Mouse (Mus musculus) large intestine, adult 2 months (tissue): Measurements from ENCODE around the gene Wnt10a. TPM values are rescaled to one million over a fixed set of nuclear protein-coding genes. Genes with fewer than 3 reads are reported as not detected.
"Not testable (repeated sequence)": the region's sequence is repeated elsewhere in the genome, so short reads cannot be mapped to it uniquely, and the experiment has no call there.

Experiments
- DNase-seq: peaks from one replicate; pipeline ENCODE4 v3.0.0-alpha.2; 2012; ENCODE audit warnings: low read depth, low spot score
- WGBS: fragments of 180-500 bp; shearing (Covaris S2); methylation state at CpG from one replicate; pipeline ENCODE4 v1.1.7; 2018; 5-methylcytosine and 5-hydroxymethylcytosine counted together
- polyA plus RNA-seq: library from polyadenylated mRNA; depleted of rRNA; stranded (reverse); fragments of >200 nt; gene quantifications from 2 replicates; pipeline ENCODE4 v1.2.3, GENCODE M21; 2012

Gene Wnt10a
- polyA plus RNA-seq, 1 experiment, result 0.25 TPM

DNA sequence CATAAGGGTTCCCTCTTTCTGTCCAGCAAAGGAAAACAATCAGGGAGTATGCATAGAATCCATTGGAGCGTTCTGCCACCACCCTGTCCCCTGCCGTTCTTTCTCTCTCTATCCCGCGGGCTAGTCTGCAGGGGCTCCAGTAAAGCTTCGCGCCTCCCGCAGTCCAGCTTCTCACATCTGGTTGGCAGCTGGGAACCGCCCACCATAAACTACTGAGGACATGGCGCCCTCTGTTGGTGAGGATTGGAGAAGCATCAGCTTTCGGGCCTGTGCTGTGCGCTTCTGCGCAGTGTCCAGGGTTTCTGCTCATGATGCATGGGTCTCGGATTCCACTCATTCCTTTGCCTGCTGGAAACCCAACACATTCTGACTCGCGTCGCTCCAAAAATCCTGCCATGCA is 16.8 kb downstream of the Wnt10a start:
- under 1% methylated on average over 16 of the region's 16 CpGs for WGBS
- no peak for DNase-seq

DNA sequence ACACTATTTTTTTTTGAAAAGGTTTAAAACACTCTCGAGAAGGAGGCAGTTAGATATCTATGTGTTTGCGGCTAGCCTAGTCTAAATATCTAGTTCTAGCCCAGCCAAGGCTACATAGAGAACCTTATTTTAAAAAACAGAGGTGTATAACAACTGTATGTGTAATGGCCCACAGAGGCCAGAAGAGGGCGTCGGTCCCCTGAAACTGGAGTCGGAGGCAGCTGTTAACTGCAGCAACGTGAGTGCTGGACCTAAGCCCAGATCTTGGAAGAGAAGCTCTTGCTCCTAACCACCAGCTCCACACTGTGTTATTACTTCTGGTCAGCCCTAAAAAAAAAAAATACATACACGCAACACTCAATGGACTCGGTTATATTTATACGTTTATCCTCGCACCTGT is 17.7 kb downstream of the Wnt10a start:
- 51% methylated on average over 10 of the region's 10 CpGs for WGBS

DNA sequence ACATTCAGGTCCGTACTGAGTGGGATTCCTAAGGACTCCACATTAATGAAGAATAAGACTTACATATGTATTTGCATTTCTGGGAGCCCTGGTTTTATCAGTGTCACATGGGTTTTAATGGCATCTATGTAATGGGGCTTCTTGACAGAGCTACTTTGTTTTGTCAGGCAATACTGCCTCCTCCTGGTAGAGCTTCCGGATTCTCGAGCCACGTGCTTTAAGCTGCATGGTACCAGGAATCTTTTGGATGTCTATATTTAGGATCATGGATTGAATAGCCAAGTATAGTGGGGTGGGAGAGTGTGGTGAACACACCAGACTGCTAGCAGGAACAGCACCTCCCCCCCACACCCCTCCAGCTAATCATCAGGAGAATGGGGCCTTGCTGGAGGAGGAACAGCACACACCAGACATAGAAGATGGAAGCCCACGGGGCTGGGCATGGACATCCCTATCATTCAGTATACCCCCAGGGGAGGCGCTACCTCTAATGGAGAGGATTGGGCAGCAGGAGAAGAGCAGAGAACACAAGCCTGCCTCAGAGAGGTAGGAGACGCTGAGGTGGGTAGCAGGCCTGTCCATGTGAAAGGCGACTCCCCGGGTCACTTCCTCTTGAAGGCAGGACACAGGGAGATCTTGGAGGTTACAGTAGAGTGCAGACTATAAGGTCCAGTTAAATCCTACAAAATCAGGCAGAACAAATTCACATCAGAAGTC is 23.8 kb downstream of the Wnt10a start:
- 78% methylated on average over 9 of the region's 9 CpGs for WGBS
- DNase-seq, result no peak

More for the DNA sequence above, 17.7 kb downstream of the Wnt10a start:
- no peak for DNase-seq

DNA sequence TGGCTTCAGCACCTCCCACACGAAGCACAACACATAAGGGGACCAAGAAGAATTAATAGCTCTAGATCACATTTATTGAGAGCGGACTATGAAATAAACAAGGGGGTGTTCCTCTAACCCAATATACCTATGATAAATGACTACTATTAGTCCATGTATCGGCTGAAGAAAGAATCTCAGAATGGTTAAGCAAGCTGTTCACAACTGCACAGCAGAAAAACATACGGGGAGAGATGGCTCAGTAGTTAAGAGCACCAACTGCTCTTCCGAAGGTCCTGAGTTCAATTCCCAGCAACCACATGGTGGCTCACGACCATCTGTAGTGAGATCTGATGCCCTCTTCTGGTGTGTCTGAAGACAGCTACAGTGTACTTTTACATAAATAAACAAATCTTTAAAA is 24.6 kb downstream of the Wnt10a start:
- WGBS, result 92% methylated on average over 6 of the region's 6 CpGs
- DNase-seq, result not testable (repeated sequence)

DNA sequence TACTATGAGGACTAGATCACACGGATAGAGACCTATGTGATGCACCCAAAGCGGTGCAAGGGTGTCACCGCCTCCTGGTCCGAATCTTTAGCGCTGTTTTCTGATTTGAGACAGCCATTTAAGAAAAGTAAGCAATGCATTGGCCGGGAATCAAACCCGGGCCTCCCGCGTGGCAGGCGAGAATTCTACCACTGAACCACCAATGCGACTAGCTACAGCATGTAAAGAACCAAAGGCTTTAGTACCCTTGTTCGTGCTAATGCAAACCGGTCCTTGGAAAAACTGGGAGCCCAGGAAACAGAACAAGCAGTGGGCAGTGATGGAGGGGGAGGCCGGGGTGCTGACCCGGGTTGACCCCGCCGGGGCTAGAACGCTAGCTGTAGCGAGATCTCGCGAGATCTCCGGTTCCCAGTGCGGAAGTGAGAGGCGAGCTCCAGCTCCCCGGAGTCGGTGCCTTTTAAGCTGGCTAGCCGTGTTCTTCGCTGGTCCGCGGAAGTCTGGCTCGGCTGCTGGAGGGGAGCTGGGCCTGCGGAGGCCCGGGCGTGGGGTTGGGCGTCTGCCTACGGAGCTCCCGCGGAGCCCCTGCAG is 25.4 kb downstream of the Wnt10a start:
- DNase-seq, result peak; percentile 66
- WGBS, result 4% methylated on average over 38 of the region's 38 CpGs

DNA sequence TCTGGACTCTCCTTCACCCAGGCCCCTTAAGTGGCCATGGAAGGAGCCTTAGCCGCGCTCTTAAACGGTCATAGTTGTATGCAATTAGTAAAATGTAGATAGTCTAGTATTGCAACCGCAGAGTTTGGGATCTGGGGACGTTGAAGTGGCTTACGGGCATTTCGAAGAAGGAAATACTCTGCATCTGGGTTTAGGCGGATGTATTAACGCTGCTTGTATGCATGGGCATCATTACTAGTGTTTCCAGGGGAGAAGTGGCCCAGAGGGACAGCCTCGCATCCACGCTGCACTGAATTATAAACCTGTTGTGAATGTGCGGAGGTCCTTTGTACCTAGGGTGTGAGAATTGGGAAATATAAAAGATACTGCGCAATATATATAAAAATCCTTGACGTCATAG is 25.9 kb downstream of the Wnt10a start:
- DNase-seq, result no peak
- WGBS, result 6% methylated on average over 14 of the region's 14 CpGs

DNA sequence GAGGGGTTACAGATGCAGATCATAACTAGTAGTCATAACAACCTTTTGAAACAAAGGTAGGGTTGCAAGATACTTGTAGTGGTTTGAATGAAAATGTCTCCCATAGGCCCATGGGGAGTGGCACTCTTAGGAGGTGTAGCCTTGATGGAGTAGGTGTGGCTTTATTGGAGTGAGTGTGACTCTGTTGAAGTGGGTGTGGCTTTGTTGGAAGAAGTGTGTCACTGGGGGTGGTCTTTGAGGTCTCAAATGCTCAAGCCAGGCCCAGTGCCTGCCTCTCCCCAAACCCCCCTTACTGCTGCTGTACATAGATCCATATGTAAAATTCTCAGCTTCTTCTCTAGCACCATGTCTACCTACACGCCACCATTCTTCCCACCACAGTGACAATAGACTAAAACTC is 27.2 kb downstream of the Wnt10a start:
- 97% methylated on average over 1 of the region's 1 CpGs for WGBS
- no peak for DNase-seq

DNA sequence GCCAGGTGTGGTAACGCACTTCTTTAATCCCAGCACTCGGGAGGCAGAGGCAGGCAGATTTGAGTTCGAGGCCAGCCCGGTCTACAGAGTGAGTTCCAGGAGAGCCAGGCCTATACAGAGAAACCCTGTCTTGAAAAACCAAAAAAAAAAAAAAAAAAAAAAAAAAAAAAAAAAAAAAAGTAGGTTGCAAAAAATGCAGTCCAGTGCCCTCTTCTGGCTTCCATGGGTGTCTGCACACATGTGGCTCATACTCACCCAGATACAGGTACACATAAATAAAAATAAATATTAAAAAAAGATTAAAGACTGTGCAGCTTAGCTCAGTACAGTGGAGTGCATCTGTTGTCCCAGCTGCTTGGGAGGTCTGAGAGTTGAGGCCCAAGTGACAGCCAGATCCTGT is 32.3 kb downstream of the Wnt10a start:
- 96% methylated on average over 4 of the region's 4 CpGs for WGBS

DNA sequence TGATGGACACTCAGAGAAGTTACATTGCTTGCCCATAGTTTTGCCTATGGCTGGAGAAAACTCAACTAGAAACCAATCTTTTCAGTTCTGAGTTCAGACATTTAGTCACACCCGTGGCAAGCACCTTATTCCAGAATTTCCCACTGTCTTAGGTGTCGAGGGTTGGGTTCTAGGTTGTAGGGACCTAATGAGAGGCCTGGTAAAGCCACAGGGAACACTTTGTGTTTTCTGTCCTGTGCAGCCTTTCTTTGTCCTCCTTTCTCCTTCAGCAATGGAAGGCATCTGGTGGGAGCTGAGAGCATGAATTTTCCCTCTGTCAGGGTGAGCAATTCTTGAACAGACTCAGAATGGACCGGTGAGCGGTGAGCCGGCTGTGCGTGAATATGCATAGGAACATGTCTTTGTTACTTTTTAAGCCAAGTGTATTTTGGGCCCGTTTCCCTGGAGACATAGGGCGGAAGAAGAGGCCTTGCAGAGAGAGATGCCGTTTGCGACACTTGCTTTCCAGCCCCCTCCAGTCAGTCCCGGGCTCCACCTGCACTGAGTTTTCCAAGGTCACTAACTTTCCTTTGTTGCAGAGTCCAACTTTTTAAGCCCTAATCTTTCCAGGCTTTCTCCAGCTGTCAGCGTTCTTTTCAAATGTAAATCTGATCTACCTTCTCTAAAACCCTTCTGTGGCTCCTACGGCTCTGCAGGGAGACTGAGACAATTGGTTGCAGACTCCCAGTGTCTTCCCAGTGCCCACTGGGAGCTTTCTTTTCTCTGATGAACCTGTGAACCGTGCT is 33.4 kb downstream of the Wnt10a start:
- no peak for DNase-seq
- 36% methylated on average over 14 of the region's 14 CpGs for WGBS

More for the DNA sequence above, 32.3 kb downstream of the Wnt10a start:
- not testable (repeated sequence) for DNase-seq

DNA sequence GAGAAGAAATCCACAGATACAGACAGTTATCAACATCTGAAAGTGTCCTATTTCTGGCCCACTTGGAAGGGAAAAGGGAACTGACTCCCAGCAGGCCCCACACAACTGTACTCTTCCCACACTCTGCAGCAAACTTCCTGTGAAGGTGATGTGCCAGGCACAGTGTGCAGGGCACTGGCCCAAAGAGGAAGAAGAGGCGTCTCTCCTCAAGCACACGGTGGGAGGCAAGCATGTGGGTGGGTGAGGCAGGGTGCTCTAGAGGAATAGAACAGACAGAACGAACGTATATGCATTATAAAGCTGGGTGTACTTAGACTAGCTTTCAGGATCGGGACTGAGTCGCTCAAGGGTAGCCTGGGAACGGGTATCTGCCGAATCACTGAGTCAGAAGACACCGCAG is 38.7 kb downstream of the Wnt10a start:
- DNase-seq, result no peak

DNA sequence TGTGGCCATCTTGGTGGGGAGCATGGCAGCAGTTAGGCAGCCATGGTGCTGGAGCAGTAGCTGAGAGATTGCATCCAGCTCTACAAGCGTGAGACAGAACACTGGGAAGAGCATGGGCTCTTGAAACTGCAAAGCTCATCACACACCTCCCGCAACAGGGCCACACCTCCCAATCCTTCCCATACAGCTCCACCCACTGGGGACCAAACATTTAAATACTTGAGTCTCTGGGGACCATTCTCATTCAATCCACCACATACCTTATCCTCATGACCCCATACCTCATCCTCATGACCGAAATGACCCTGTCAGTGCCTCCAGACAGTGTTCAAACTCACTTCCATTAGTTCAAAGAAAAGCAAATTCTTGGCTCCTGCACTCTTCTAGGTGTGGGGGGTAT is 41.9 kb downstream of the Wnt10a start:
- 77% methylated on average over 3 of the region's 3 CpGs for WGBS
- DNase-seq, result no peak

More for the DNA sequence above, 38.7 kb downstream of the Wnt10a start:
- 68% methylated on average over 9 of the region's 9 CpGs for WGBS

DNA sequence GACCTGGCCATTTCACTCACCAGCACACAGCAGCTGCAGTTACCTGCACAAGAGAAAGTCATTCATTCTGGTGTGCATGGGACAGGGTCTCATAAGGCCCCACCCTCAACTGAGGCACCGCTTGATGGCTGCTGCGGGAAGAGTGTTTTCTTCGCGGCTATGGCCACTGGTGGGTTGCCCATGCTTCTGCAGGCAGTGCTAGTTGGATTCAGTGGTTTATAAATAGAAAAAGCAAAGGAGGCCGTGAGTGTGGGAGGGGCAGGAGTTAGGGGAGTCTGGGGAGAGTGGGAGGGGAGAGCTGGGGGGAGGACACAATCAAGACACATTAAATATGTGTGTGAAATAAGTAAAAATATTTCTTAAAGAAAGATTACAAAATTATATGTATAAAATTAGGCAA is 51.8 kb downstream of the Wnt10a start:
- no peak for DNase-seq
- 78% methylated on average over 5 of the region's 5 CpGs for WGBS

DNA sequence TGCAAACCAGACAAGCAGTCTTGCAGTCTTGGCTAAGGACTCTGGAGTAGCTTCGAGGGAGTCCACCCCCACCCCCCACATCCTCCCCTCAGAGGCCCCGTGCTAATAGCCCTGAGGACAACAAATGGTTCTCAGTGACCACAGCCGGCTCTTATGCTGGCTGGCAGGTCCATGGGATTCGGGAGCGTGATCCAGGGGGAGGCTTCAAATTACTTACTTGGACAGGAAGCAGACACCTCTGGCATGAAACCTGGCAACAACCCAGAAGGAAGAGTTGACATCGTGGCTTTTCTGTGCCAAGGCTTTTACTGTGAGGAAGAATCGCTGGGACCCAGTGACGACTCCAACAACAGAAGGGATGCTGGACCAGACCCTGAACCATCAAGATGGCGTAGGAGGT is 55.0 kb downstream of the Wnt10a start:
- WGBS, result 32% methylated on average over 9 of the region's 9 CpGs
- DNase-seq, result no peak

DNA sequence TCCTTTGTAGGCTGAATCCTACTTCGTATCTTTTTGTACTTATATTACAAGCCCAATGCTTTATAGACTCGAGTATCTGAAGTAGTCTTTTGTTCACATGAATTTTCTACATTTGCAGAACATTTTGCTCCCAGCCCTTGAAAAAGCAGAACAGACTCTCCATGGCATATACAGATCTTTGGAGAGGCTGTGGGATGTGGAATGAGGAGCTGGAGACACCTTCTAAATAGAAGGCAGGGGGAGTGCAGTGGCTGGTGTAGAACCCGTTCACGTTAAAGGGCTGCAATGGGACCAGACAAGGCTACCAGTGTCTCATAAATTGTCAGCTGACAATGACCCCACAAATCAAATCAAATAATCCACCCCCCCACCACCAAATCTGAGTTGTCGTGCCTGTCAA is 57.6 kb downstream of the Wnt10a start:
- WGBS, result 40% methylated on average over 5 of the region's 5 CpGs
- DNase-seq, result no peak

DNA sequence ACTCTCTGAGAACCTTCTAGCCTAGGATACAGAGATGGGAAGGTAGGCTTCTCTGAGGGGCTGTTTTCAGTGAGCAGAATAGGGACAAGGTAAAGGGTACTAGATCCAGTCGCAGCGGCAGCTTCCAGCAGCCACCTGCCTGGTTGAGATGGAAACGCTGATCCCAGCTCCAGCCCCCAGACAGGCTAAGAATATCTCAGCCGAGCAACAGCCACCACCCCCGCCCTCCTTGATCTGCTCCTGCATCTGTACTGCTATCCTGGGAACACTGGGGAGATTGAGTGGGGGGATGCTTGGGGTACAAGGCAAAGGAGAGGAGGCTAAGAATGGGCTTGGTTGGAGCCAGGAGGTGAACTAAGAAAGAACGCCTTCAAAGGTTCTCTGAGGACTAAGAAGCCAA is 58.9 kb downstream of the Wnt10a start:
- 26% methylated on average over 6 of the region's 6 CpGs for WGBS
- DNase-seq, result no peak

DNA sequence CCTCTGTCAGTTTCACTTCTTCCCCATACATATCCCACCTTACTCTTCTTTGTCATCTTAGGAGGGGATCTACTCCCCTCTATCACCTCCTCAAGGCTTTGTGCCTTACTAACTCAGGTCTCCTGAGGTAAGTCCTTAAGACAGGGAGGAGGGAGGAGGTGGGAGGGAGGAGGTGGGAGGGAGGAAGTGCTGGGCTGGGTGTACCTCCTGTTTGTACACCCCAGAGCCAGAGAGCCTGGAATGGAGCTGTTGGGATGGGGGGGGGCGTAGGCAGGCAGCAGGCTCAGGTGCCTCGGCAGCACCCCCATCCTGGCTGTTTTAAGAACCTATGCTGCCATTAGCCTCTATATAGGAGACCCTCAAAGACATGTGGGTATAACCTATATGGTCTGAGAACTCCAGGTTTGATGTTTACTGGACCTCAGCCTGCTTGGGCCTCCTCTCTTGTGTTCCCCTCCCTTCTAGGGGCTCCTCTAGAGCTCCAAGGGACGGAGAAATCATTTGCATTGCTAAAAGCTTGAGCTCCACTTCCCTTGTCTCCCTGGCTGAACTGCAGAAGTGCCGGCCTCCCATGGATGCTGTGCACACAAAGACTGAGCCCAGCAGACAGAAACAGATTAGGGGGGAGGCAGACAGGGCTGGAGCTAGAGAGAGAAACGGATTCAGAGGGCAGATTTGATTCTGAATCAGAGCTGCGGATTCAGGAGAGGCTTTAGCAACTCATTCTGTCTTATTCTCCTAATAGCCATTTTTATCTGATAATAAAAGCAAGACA is 59.9 kb downstream of the Wnt10a start:
- DNase-seq, result no peak
- 14% methylated on average over 6 of the region's 6 CpGs for WGBS
